Mouse (Mus musculus) heart, embryonic 11.5 days (tissue): ENCODE measurements around the gene Intu. TPM values are rescaled to one million over a fixed set of nuclear protein-coding genes. Genes with fewer than 3 reads are reported as not detected.

Source experiments
- ATAC-seq: fragments of 200-750 bp; cut with Nextera tagmentation; replicated peaks from 2 replicates; pipeline ENCODE4 v1.8.0; 2017; ENCODE audit warnings: moderate library complexity; ENCODE audit not compliant: insufficient number of reproducible peaks, low FRiP score, low TSS enrichment
- H3K27ac ChIP-seq: fragments of 300-500 bp; sonication (generic); 2 replicates; pipeline ENCODE4 v1.5.1; 2014; ENCODE audit warnings: mild to moderate bottlenecking, low read depth, low read length
- H3K27me3 ChIP-seq: fragments of 300-500 bp; sonication (generic); 2 replicates; pipeline ENCODE4 v1.6.1; 2014; ENCODE audit warnings: mild to moderate bottlenecking, low read length, mixed read lengths; ENCODE audit not compliant: control insufficient read depth, insufficient read depth
- H3K36me3 ChIP-seq: fragments of 300-500 bp; sonication (generic); 2 replicates; pipeline ENCODE4 v1.6.1; 2014; ENCODE audit warnings: mild to moderate bottlenecking, low read length, moderate library complexity, mixed read lengths; ENCODE audit not compliant: control insufficient read depth, insufficient read depth
- H3K4me1 ChIP-seq: fragments of 300-500 bp; sonication (generic); 2 replicates; pipeline ENCODE4 v1.6.1; 2014; ENCODE audit warnings: low read length; ENCODE audit not compliant: control insufficient read depth, insufficient read depth
- H3K4me2 ChIP-seq: fragments of 300-500 bp; sonication (generic); 2 replicates; pipeline ENCODE4 v1.6.1; 2014; ENCODE audit warnings: mild to moderate bottlenecking, moderate library complexity
- H3K4me3 ChIP-seq: fragments of 300-500 bp; sonication (generic); 2 replicates; pipeline ENCODE4 v1.5.1; 2014; ENCODE audit warnings: low read depth, low read length
- H3K9ac ChIP-seq: fragments of 300-500 bp; sonication (generic); 2 replicates; pipeline ENCODE4 v1.6.1; 2014; ENCODE audit warnings: mild to moderate bottlenecking, low read depth, low read length, moderate library complexity
- H3K9me3 ChIP-seq: fragments of 300-500 bp; sonication (generic); replicated peaks from 2 replicates; pipeline ENCODE4 v1.6.1; 2016; ENCODE audit warnings: low read length; ENCODE audit not compliant: control insufficient read depth
- WGBS: fragments of 180-500 bp; shearing (Covaris S2); extraction: QIAGEN DNeasy Blood & Tissue Kit; methylation state at CpG from one replicate; pipeline ENCODE4 v1.1.7; 2014; ENCODE audit not compliant: insufficient replicate concordance; 5-methylcytosine and 5-hydroxymethylcytosine counted together
- polyA plus RNA-seq: library from polyadenylated mRNA; unstranded; fragments of >200 nt; fragmentation: Nextera tagmentation; extraction: Ambion mirVana; gene quantifications from 2 replicates; pipeline ENCODE4 v1.2.1, GENCODE M21; 2014

Gene Intu
- polyA plus RNA-seq, 1 experiment from 2014 or later, result 4.1 TPM

GRCm38 (mm10) chr3:40656339-40656738, 125.3 kb downstream of the Intu start:
- H3K9ac ChIP-seq, result no peak overlapping the region
- H3K27ac ChIP-seq, result no peak overlapping the region
- peaks cover 4% of the 10 kb centered on the region; the same call in 1 of the 2 replicates for H3K36me3 ChIP-seq
- no peak for ATAC-seq
- no peak overlapping the region for H3K4me2 ChIP-seq
- H3K27me3 ChIP-seq, result no peaks in the 10 kb centered on the region
- 86% methylated on average over 5 of the region's 5 CpGs for WGBS
- H3K4me3 ChIP-seq, result no peak overlapping the region
- no peaks in the 10 kb centered on the region for H3K9me3 ChIP-seq
- peaks cover 3% of the 10 kb centered on the region; the same call in 1 of the 2 replicates for H3K4me1 ChIP-seq

GRCm38 (mm10) chr3:40660231-40660630, 129.1 kb downstream of the Intu start:
- H3K27ac ChIP-seq, result no peak overlapping the region

GRCm38 (mm10) chr3:40666109-40666508, 135.0 kb downstream of the Intu start:
- no peaks in the 10 kb centered on the region for H3K4me1 ChIP-seq
- no peak overlapping the region for H3K9ac ChIP-seq
- ATAC-seq, result no peak
- no peaks in the 10 kb centered on the region for H3K36me3 ChIP-seq
- WGBS, result 72% methylated on average over 4 of the region's 4 CpGs
- no peak overlapping the region for H3K4me3 ChIP-seq
- no peak overlapping the region for H3K4me2 ChIP-seq
- no peak overlapping the region for H3K27ac ChIP-seq
- no peaks in the 10 kb centered on the region; the same call in 1 of the 2 replicates for H3K9me3 ChIP-seq
- no peaks in the 10 kb centered on the region for H3K27me3 ChIP-seq

More at GRCm38 (mm10) chr3:40660231-40660630, 129.1 kb downstream of the Intu start:
- no peak overlapping the region for H3K9ac ChIP-seq
- no peaks in the 10 kb centered on the region for H3K36me3 ChIP-seq
- no peaks in the 10 kb centered on the region for H3K4me1 ChIP-seq
- WGBS, result 87% methylated on average over 2 of the region's 2 CpGs
- H3K9me3 ChIP-seq, result no peaks in the 10 kb centered on the region; the same call in 1 of the 2 replicates
- no peaks in the 10 kb centered on the region for H3K27me3 ChIP-seq
- no peak for ATAC-seq
- H3K4me2 ChIP-seq, result no peak overlapping the region
- H3K4me3 ChIP-seq, result no peak overlapping the region

GRCm38 (mm10) chr3:40666861-40667719, 136.0 kb downstream of the Intu start:
- H3K4me1 ChIP-seq, result no peaks in the 10 kb centered on the region
- no peaks in the 10 kb centered on the region for H3K36me3 ChIP-seq
- no peak for ATAC-seq
- 82% methylated on average over 8 of the region's 8 CpGs for whole genome bisulfite sequencing
- no peak overlapping the region for H3K9ac ChIP-seq
- no peaks in the 10 kb centered on the region; the same call in 1 of the 2 replicates for H3K9me3 ChIP-seq
- no peak overlapping the region for H3K4me3 ChIP-seq
- no peaks in the 10 kb centered on the region for H3K27me3 ChIP-seq
- H3K27ac ChIP-seq, result no peak overlapping the region
- H3K4me2 ChIP-seq, result no peak overlapping the region

- Histone ChIP-seq H3K9ac (no peak overlapping the region), H3K27ac (no peak overlapping the region), H3K4me1 (no peaks in the 10 kb centered on the region), H3K36me3 (no peaks in the 10 kb centered on the region), H3K9me3 (no peaks in the 10 kb centered on the region; the same call in 1 of the 2 replicates), H3K4me3 (no peak overlapping the region), H3K27me3 (no peaks in the 10 kb centered on the region), H3K4me2 (no peak overlapping the region)
- ATAC-seq, result no peak
- 23% methylated on average over 6 of the region's 6 CpGs for WGBS
Observed at GRCm38 (mm10) chr3:40668889-40669288, 137.8 kb downstream of the Intu start.

- 82% methylated on average over 3 of the region's 3 CpGs for WGBS
- H3K9ac ChIP-seq, result no peak overlapping the region
- no peak overlapping the region for H3K4me3 ChIP-seq
- ATAC-seq, result no peak
- H3K27me3 ChIP-seq, result no peaks in the 10 kb centered on the region
- no peaks in the 10 kb centered on the region for H3K36me3 ChIP-seq
- no peak overlapping the region for H3K4me2 ChIP-seq
- H3K27ac ChIP-seq, result no peak overlapping the region
- no peaks in the 10 kb centered on the region for H3K4me1 ChIP-seq
- H3K9me3 ChIP-seq, result no peaks in the 10 kb centered on the region; the same call in 1 of the 2 replicates
Observed at GRCm38 (mm10) chr3:40669395-40669794, 138.3 kb downstream of the Intu start.

- H3K4me1 ChIP-seq, result peaks cover 10% of the 10 kb centered on the region; the same call in 1 of the 2 replicates
- no peaks in the 10 kb centered on the region for H3K9me3 ChIP-seq
- H3K4me2 ChIP-seq, result no peak overlapping the region
- ATAC-seq, result no peak
- H3K36me3 ChIP-seq, result no peaks in the 10 kb centered on the region
- no peak overlapping the region for H3K27ac ChIP-seq
- H3K4me3 ChIP-seq, result no peak overlapping the region
- H3K27me3 ChIP-seq, result no peaks in the 10 kb centered on the region
- WGBS, result 83% methylated on average over 1 of the region's 1 CpGs
- H3K9ac ChIP-seq, result no peak overlapping the region
Observed at GRCm38 (mm10) chr3:40673515-40673914, 142.4 kb downstream of the Intu start.

- Histone ChIP-seq H3K36me3 (no peaks in the 10 kb centered on the region), H3K27me3 (no peaks in the 10 kb centered on the region), H3K27ac (peak overlapping the region; percentile 41; the same call in 1 of the 2 replicates), H3K9me3 (no peaks in the 10 kb centered on the region), H3K9ac (0 out of 2 replicates have a peak overlapping the region, but pooled peaks have one; percentile 10), H3K4me1 (peaks cover 11% of the 10 kb centered on the region; the same call in 1 of the 2 replicates), H3K4me3 (no peak overlapping the region), H3K4me2 (peak overlapping the region; percentile 34)
- 22% methylated on average over 8 of the region's 8 CpGs for WGBS
- no peak for ATAC-seq
Observed at GRCm38 (mm10) chr3:40674873-40675405, 143.9 kb downstream of the Intu start.
